ENCODE assay signal across 33 mouse cellular contexts in the genomic region with DNA sequence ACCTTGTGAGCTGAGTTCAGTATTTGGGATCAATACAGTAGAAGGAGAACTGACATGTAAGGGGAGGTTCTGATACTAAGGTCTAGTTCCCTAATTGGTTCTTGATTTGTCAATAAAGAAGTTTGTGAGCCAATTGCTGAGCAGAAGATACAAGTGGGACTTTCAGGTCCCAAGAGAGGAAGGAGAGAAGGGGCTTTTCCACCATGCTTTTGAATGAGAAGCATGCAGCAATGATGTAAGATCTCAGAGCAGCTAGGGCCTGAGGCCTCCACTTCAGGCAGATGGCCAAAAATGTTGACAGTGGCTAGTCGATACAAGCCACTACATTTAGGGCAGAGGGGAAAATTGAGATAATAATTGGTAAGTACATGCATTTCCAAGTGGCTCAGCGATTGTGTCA.
"Had no signal": no experiment of that assay in that cellular context is flagged by ENCODE, and none has a peak within 500 bp of the region (broad histone marks: within the 10 kb centered on the region; RNA-seq: fewer than 3 reads in every experiment).

No protein-coding gene starts in this region.

- H3K9ac ChIP-seq: heart, embryonic 12.5 days; heart, embryonic 13.5 days; heart, embryonic 15.5 days; hindbrain, embryonic 12.5 days; hindbrain, embryonic 13.5 days; hindbrain, embryonic 14.5 days; hindbrain, embryonic 15.5 days; intestine, embryonic 15.5 days; kidney, embryonic 15.5 days had no signal

- H3K36me3 ChIP-seq: heart, embryonic 12.5 days; heart, embryonic 13.5 days; heart, embryonic 15.5 days; hindbrain, embryonic 10.5 days; hindbrain, embryonic 12.5 days; hindbrain, embryonic 13.5 days; hindbrain, embryonic 15.5 days; intestine, embryonic 15.5 days; kidney, embryonic 15.5 days had no signal

- H3K4me1 ChIP-seq: heart, embryonic 12.5 days; heart, embryonic 15.5 days; hindbrain, embryonic 10.5 days; hindbrain, embryonic 12.5 days; hindbrain, embryonic 13.5 days; hindbrain, embryonic 15.5 days; intestine, embryonic 15.5 days; kidney, embryonic 15.5 days had no signal

- H3K4me2 ChIP-seq: heart, embryonic 12.5 days; heart, embryonic 13.5 days; heart, embryonic 15.5 days; hindbrain, embryonic 12.5 days; hindbrain, embryonic 13.5 days; hindbrain, embryonic 14.5 days; hindbrain, embryonic 15.5 days; intestine, embryonic 15.5 days; kidney, embryonic 15.5 days had no signal

- H3K9me3 ChIP-seq: heart, embryonic 12.5 days; heart, embryonic 13.5 days; heart, embryonic 15.5 days; hindbrain, embryonic 10.5 days; hindbrain, embryonic 12.5 days; hindbrain, embryonic 13.5 days; hindbrain, embryonic 15.5 days; intestine, embryonic 15.5 days; kidney, embryonic 15.5 days had no signal

- H3K27me3 ChIP-seq: heart, embryonic 12.5 days; heart, embryonic 13.5 days; heart, embryonic 15.5 days; hindbrain, embryonic 12.5 days; hindbrain, embryonic 13.5 days; hindbrain, embryonic 15.5 days; intestine, embryonic 15.5 days; kidney, embryonic 15.5 days had no signal

- ATAC-seq: hindbrain, embryonic 16.5 days; hindbrain, postnatal 0 days; inflammation-experienced regulatory T-cells, adult 6 months; intestine, embryonic 15.5 days; intestine, postnatal 0 days had no signal

- DNase-seq: heart, postnatal 10 days; heart, postnatal 14 days; heart, postnatal 36 days; heart, postnatal 4 days; kidney, adult 11 months; kidney, adult 18-20 months; kidney, adult 2 months; kidney, adult 8-10 months; kidney, adult 9 months; kidney, postnatal 10 days; kidney, postnatal 14 days; kidney, postnatal 25 days; kidney, postnatal 36 days; kidney, postnatal 4 days; layer of hippocampus, adult 9-11 months; layer of hippocampus, postnatal 36 days had no signal

- H3K27ac ChIP-seq: heart, embryonic 13.5 days; heart, embryonic 15.5 days; hindbrain, embryonic 10.5 days; hindbrain, embryonic 12.5 days; hindbrain, embryonic 13.5 days; hindbrain, embryonic 14.5 days; hindbrain, embryonic 15.5 days; hindbrain, postnatal 0 days; intestine, embryonic 15.5 days; kidney, embryonic 15.5 days; kidney, postnatal 0 days; layer of hippocampus, adult 2 months; left cerebral cortex, adult 2 months had no signal

- H3K4me3 ChIP-seq: heart, embryonic 12.5 days; heart, embryonic 13.5 days; heart, embryonic 15.5 days; hindbrain, embryonic 10.5 days; hindbrain, embryonic 12.5 days; hindbrain, embryonic 13.5 days; hindbrain, embryonic 15.5 days; intestine, embryonic 15.5 days; kidney, embryonic 15.5 days; layer of hippocampus, adult 2 months; left cerebral cortex, adult 2 months had no signal
